Mouse (Mus musculus): Measurements from ENCODE around the gene Kcnj12. TPM values are rescaled to one million over a fixed set of nuclear protein-coding genes. Genes with fewer than 3 reads are reported as not detected.
A peak's percentile ranks its signal among the peaks of the same experiment; 100 is the strongest.

Gene Kcnj12
- polyA plus RNA-seq, 1 experiment from 2014 or later: 0.10 TPM

DNA sequence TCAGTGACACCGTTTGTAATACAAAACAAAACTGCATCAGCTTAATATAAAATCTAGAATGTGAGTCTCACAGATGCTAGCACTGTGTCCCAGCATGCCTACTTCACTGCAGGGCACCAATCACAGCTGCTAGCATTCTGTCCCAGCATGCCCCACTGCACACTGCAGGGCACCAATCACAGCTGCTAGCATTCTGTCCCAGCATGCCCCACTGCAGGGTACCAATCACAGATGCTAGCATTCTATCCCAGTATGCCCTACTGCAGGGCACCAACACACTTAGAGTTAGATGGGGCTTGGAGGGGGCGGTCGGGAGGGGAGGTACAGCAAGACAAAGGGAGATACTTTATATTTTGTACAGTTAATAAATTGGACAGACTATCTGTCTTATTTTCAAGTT is 68.8 kb downstream of the Kcnj12 start:
- Histone ChIP-seq H3K4me2 (no peak overlapping the region), H3K4me1 (replicated peaks) (no peaks in the 10 kb centered on the region), H3K27ac (no peak overlapping the region), H3K9me3 (replicated peaks) (no peaks in the 10 kb centered on the region), H3K4me3 (replicated peaks) (no peak overlapping the region), H3K36me3 (no peaks in the 10 kb centered on the region), H3K27me3 (peaks cover 4% of the 10 kb centered on the region; the same call in 1 of the 2 replicates), H3K9ac (no peak overlapping the region)
- DNase-seq (no peak), ATAC-seq (ENCODE audit: low read depth) (no peak)
- 53% methylated on average over 3 of the region's 3 CpGs for WGBS (ENCODE audit: insufficient replicate concordance)

DNA sequence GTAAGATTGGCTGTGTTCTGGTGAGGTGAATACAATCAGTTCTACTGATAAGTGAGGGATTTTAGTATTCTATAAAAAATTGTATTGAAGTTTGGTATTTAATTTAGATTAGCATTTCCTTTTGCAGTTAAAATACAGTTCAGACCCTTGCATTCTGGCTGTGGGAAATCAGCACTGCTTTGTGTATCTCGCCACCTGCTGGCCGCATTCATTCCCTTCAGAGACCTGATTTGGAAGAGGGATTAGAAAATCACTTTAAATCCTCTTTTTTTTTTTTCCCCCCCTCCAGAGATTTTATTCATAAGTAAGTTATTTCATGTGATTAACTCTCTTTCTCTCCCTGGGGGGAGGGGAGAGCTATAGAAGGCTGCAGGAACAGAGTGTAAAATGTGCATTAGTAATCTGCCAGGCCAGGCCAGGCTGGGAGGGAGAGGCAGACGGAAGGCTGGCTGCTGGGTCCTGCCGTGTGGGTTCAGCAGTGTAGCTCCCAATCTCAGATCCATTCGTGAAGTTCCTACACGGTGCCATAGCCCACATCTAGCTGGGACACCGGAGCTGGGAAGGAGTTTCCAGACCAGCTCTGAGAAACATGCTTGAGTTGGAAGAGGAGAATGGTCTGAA is 69.4 kb downstream of the Kcnj12 start:
- ATAC-seq (ENCODE audit: low read depth) (no peak), DNase-seq (no peak)
- 21% methylated on average over 7 of the region's 7 CpGs for WGBS (ENCODE audit: insufficient replicate concordance)

DNA sequence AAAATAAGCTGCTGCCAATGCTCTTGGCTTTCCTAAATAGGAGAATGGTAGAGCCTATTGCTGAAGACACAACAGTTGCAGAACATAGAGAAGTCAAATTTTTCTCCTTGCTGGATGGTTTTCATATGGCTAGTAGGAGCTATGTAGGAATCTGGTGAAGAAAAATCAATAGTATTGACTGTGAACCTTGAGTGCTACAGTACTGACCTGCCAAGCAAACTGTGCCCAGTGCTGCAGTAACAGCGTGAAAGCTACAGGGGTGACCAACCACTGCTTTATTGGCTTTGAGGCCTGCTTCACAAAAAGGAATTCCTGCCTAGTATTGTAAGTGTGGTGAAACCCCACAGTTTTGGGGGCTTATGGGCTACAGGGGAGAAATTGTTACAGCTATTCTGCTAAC is 75.7 kb downstream of the Kcnj12 start:
- Histone ChIP-seq H3K4me3 (replicated peaks) (no peak overlapping the region), H3K9me3 (replicated peaks) (no peaks in the 10 kb centered on the region), H3K36me3 (no peaks in the 10 kb centered on the region), H3K27me3 (peaks cover 3% of the 10 kb centered on the region; the same call in 1 of the 2 replicates), H3K27ac (no peak overlapping the region), H3K9ac (no peak overlapping the region), H3K4me2 (no peak overlapping the region), H3K4me1 (replicated peaks) (no peaks in the 10 kb centered on the region)
- WGBS (ENCODE audit: insufficient replicate concordance): 43% methylated on average over 1 of the region's 1 CpGs
- DNase-seq (no peak), ATAC-seq (ENCODE audit: low read depth) (no peak)

More for the DNA sequence above, 69.4 kb downstream of the Kcnj12 start:
- Histone ChIP-seq H3K4me1 (replicated peaks) (no peaks in the 10 kb centered on the region), H3K36me3 (no peaks in the 10 kb centered on the region), H3K27me3 (peaks cover 4% of the 10 kb centered on the region; the same call in 1 of the 2 replicates), H3K9ac (no peak overlapping the region), H3K27ac (no peak overlapping the region), H3K4me3 (replicated peaks) (no peak overlapping the region), H3K9me3 (replicated peaks) (no peaks in the 10 kb centered on the region), H3K4me2 (no peak overlapping the region)

DNA sequence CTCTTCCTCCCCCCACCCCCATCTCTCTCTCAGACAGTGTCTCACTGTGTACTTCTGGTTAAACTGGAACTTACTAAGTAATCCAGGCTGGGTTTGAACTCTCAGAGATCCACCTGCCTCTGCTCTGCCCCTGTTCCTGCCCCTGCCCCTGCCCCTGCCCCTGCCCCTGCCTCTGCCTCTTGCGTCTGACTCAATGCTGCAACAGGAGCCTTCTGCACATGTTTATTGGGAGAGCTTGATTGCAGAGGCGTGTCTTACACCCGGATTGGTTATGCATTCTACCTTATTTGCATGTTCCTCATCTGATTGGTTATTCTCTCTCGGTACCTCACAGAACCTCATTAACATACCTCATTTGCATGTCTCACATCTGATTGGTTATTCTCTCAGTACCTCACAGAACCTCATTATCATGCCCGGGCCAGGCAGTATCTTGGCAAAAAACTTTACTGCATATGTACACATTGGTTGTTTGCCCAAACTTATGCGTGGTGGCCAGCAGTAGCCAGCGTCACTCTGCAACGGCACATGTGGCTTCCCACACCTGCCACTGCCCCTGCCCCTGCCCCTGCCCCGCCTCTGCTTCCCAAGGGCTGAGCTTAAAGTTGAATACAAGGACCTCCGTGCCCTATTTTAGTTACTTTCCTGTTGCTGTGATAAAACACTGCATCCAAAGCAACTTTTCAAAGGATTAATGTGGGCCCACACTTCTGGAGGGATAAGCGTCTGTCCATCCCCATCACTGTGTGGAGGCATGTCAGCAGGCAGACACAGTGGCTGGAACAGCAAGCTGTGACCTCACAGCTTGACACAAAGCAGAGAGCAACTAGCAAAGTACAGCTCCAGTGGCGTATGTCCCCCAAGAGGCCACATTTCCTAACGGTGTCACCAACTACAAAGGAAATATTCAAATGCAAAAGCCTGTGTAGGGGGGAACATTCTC is 80.3 kb downstream of the Kcnj12 start:
- H3K36me3 ChIP-seq: no peaks in the 10 kb centered on the region
- DNase-seq (no peak), ATAC-seq (ENCODE audit: low read depth) (no peak)
- no peak overlapping the region for H3K4me2 ChIP-seq
- no peak overlapping the region for H3K9ac ChIP-seq
- H3K4me1 ChIP-seq (replicated peaks): peaks cover 5% of the 10 kb centered on the region; the same call in 1 of the 2 replicates
- H3K4me3 ChIP-seq (replicated peaks): no peak overlapping the region
- WGBS (ENCODE audit: insufficient replicate concordance): 59% methylated on average over 13 of the region's 13 CpGs
- peaks cover 9% of the 10 kb centered on the region; the same call in 1 of the 2 replicates for H3K27me3 ChIP-seq
- no peaks in the 10 kb centered on the region for H3K9me3 ChIP-seq (replicated peaks)
- H3K27ac ChIP-seq: no peak overlapping the region

DNA sequence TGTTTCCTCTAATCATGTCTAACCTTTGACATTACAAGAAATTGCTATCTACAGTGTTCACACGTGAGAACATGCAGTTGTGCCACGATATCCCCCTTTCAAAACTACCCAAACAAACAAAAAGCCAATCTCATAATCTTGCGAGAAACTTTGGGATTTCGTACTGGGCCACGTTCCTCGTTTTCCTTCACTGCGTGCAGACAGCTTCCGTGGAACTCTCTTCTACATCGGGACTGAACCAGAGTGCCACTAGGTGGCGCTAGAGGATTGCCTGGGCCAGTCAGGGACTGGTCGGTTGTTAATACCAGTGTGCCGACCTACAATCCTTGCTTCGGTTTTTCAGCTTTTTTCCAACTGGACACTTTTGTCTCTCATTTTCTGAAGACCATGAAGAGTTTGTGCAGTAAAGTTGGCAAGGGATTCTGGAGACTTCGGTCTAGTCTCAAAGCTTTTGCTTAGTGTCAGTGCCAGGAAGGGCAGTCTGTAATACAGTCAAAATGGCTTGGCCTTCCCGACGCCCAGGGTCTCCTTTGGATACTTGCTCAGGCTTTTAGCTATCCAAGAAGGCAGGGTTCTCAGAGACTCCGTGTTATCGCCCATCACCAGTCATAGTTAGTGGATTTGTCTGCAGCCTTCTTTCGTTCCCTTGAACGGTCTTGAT is 82.0 kb downstream of the Kcnj12 start:
- 17% methylated on average over 20 of the region's 20 CpGs for WGBS (ENCODE audit: insufficient replicate concordance)

DNA sequence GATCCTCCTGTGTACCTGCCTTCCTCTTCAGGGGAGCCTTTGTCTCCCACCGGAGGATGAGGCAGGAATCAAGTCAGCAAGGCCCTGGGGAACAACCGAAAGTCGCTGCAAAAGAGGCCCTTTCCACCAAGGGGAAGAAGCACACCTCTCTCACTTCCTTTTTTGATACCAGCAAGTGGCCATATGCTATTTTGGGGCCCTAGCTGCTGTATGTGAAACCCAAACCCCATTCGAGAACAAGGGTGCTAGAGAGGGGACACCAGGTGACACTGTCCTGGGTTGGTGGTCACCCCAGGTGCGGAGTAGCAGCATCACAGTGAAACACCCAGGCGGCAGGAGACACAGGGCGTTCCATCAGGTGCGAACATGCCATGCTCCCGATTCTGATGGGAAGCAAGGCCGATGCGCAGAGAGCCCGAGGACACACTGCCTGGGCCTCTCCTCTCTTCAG is 86.6 kb downstream of the Kcnj12 start:
- Histone ChIP-seq H3K27ac (no peak overlapping the region), H3K9ac (no peak overlapping the region), H3K4me1 (replicated peaks) (peaks cover 2% of the 10 kb centered on the region; the same call in 1 of the 2 replicates), H3K36me3 (no peaks in the 10 kb centered on the region), H3K4me2 (no peak overlapping the region), H3K4me3 (replicated peaks) (no peak overlapping the region), H3K9me3 (replicated peaks) (no peaks in the 10 kb centered on the region), H3K27me3 (0 out of 2 replicates have a peak, but pooled peaks cover 6% of the 10 kb centered on the region)
- WGBS (ENCODE audit: insufficient replicate concordance): 56% methylated on average over 12 of the region's 12 CpGs
- DNase-seq (no peak), ATAC-seq (ENCODE audit: low read depth) (no peak)

More for the DNA sequence above, 82.0 kb downstream of the Kcnj12 start:
- no peaks in the 10 kb centered on the region for H3K36me3 ChIP-seq
- no peak overlapping the region for H3K4me3 ChIP-seq (replicated peaks)
- peak; percentile 69 for DNase-seq
- H3K9me3 ChIP-seq (replicated peaks): no peaks in the 10 kb centered on the region
- H3K4me2 ChIP-seq: peak overlapping the region; percentile 29; the same call in 1 of the 2 replicates
- ATAC-seq (ENCODE audit: low read depth): peak; percentile 70
- no peak overlapping the region for H3K27ac ChIP-seq
- H3K9ac ChIP-seq: no peak overlapping the region
- peaks cover 5% of the 10 kb centered on the region; the same call in 1 of the 2 replicates for H3K4me1 ChIP-seq (replicated peaks)
- H3K27me3 ChIP-seq: peaks cover 9% of the 10 kb centered on the region; the same call in 1 of the 2 replicates

DNA sequence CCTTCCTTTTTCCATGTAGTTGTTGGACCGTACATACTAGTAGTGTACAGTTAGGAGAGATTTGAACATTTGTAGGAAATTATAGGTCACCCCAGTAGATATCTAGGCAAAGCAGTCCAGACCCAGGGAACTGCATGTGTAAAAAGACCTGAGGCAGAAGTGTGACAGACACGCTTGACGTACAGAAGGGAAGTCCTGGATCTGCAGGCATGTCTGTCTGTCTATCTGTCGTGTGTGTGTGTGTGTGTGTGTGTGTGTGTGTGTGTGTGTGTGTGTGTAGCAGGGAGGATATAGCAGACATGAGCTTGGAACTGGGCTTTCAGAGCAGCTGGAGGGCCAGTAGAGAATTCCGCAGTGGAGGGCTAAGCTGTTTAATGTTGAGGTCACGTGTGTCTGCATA is 87.3 kb downstream of the Kcnj12 start:
- 62% methylated on average over 6 of the region's 6 CpGs for WGBS (ENCODE audit: insufficient replicate concordance)
- Histone ChIP-seq H3K9me3 (replicated peaks) (no peaks in the 10 kb centered on the region), H3K4me3 (replicated peaks) (no peak overlapping the region), H3K27me3 (0 out of 2 replicates have a peak, but pooled peaks cover 5% of the 10 kb centered on the region), H3K4me2 (no peak overlapping the region), H3K9ac (no peak overlapping the region), H3K27ac (no peak overlapping the region), H3K36me3 (no peaks in the 10 kb centered on the region), H3K4me1 (replicated peaks) (no peaks in the 10 kb centered on the region)
- DNase-seq (no peak), ATAC-seq (ENCODE audit: low read depth) (no peak)

DNA sequence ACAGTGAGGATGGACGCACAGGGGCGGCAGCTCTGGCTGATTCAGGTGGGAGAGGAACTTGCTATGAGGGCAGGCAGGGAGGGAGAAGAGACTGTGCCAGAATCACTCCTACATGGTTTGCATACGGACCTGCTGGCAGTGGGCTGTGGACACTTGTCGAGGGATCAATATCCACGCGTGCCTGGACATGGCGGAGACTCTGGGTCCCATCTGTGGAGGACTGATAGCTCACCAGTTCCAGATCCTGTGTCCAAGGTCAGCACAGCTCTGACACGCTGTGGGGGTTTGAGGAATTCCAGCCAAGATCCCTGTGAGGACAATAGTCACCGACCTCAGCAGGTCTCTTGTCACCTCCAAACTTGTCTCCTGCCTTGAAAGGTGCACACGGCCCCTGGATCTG is 87.7 kb downstream of the Kcnj12 start:
- no peaks in the 10 kb centered on the region for H3K36me3 ChIP-seq
- H3K27ac ChIP-seq: no peak overlapping the region
- H3K27me3 ChIP-seq: 0 out of 2 replicates have a peak, but pooled peaks cover under 1% of the 10 kb centered on the region
- no peaks in the 10 kb centered on the region for H3K9me3 ChIP-seq (replicated peaks)
- no peak overlapping the region for H3K4me2 ChIP-seq
- H3K4me3 ChIP-seq (replicated peaks): no peak overlapping the region
- no peaks in the 10 kb centered on the region for H3K4me1 ChIP-seq (replicated peaks)
- DNase-seq (no peak), ATAC-seq (ENCODE audit: low read depth) (no peak)
- 68% methylated on average over 10 of the region's 10 CpGs for WGBS (ENCODE audit: insufficient replicate concordance)
- no peak overlapping the region for H3K9ac ChIP-seq

DNA sequence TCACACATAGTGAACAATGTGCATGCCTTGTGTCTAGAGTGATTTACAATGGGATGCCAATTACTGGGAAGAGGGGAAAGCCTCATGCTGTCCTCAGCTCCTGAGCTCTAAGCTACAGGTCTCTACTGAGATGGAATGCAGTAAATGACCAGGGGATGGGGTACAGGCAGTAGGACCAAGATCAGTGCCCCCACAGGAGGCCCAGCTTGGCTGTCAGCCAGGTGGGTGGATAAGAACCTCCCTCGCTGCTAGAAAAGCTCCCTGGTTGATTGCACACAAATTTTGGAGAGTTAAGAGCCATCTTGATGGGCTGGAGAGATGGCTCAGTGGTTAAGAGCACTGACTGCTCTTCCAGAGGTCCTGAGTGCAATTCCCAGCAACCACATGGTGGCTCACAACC is 88.6 kb downstream of the Kcnj12 start:
- no peak for ATAC-seq (ENCODE audit: low read depth)

DNA sequence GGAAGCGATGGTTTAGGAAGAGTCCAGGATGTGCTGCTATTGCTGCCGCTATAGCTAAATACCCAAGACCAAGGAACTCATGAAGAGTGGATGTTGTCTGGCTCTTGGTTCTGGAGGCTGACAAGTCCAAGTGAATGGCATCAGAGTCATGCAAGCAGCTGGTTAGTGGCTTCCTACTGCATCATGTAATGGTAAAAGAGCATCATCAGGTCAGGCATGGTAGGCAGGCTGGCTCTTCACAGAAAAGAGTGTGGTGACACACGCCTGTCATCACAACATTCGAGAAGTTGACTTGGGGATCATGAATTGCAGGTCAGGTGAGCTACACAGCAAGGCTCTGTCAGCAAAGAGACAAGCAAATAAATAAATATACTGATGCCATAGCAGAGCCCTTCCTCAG is 89.1 kb downstream of the Kcnj12 start:
- H3K36me3 ChIP-seq: no peaks in the 10 kb centered on the region
- 74% methylated on average over 4 of the region's 4 CpGs for WGBS (ENCODE audit: insufficient replicate concordance)
- no peaks in the 10 kb centered on the region for H3K9me3 ChIP-seq (replicated peaks)
- no peak overlapping the region for H3K9ac ChIP-seq
- ATAC-seq (ENCODE audit: low read depth) (no peak), DNase-seq (no peak)
- H3K4me2 ChIP-seq: no peak overlapping the region
- no peak overlapping the region for H3K27ac ChIP-seq
- no peaks in the 10 kb centered on the region for H3K4me1 ChIP-seq (replicated peaks)
- no peak overlapping the region for H3K4me3 ChIP-seq (replicated peaks)
- H3K27me3 ChIP-seq: no peaks in the 10 kb centered on the region

More for the DNA sequence above, 88.6 kb downstream of the Kcnj12 start:
- no peak for DNase-seq
- H3K4me2 ChIP-seq: no peak overlapping the region
- no peaks in the 10 kb centered on the region for H3K27me3 ChIP-seq
- no peak overlapping the region for H3K9ac ChIP-seq
- no peak overlapping the region for H3K27ac ChIP-seq
- H3K9me3 ChIP-seq (replicated peaks): no peaks in the 10 kb centered on the region
- no peaks in the 10 kb centered on the region for H3K36me3 ChIP-seq
- 14% methylated on average over 1 of the region's 1 CpGs for WGBS (ENCODE audit: insufficient replicate concordance)
- H3K4me3 ChIP-seq (replicated peaks): no peak overlapping the region
- no peaks in the 10 kb centered on the region for H3K4me1 ChIP-seq (replicated peaks)
